Mouse (Mus musculus): ENCODE measurements around the gene Palm2.

The Palm2 gene

GRCm38 (mm10) chr4:57624819-57625218 is 190.8 kb downstream of the Palm2 start:
- DNase-seq, result no peak

GRCm38 (mm10) chr4:57625306-57625705 is 191.3 kb downstream of the Palm2 start:
- DNase-seq, result no peak

GRCm38 (mm10) chr4:57625756-57626155 is 191.7 kb downstream of the Palm2 start:
- no peak for DNase-seq

- no peak for DNase-seq
Observed at GRCm38 (mm10) chr4:57626921-57627320, 192.9 kb downstream of the Palm2 start.

- no peak for DNase-seq
Observed at GRCm38 (mm10) chr4:57632386-57632785, 198.3 kb downstream of the Palm2 start.

GRCm38 (mm10) chr4:57633052-57633451 is 199.0 kb downstream of the Palm2 start:
- no peak for DNase-seq

- DNase-seq, result peak; percentile 10
Observed at GRCm38 (mm10) chr4:57634956-57635355, 200.9 kb downstream of the Palm2 start.

GRCm38 (mm10) chr4:57636782-57637482 is 202.9 kb downstream of the Palm2 start:
- DNase-seq, result no peak

GRCm38 (mm10) chr4:57637636-57638386 is 203.8 kb downstream of the Palm2 start:
- peak; percentile 56 for DNase-seq

- no peak for DNase-seq
Observed at GRCm38 (mm10) chr4:57638941-57639340, 204.9 kb downstream of the Palm2 start.

GRCm38 (mm10) chr4:57640222-57640621 is 206.2 kb downstream of the Palm2 start:
- DNase-seq, result peak; percentile 15

GRCm38 (mm10) chr4:57640971-57641370 is 206.9 kb downstream of the Palm2 start:
- peak; percentile 50 for DNase-seq

- no peak for DNase-seq
Observed at GRCm38 (mm10) chr4:57650994-57651393, 216.9 kb downstream of the Palm2 start.

GRCm38 (mm10) chr4:57651547-57651946 is 217.5 kb downstream of the Palm2 start:
- no peak for DNase-seq

- no peak for DNase-seq
Observed at GRCm38 (mm10) chr4:57652185-57652904, 218.3 kb downstream of the Palm2 start.

GRCm38 (mm10) chr4:57655966-57656365 is 221.9 kb downstream of the Palm2 start:
- no peak for DNase-seq

- DNase-seq, result no peak
Observed at GRCm38 (mm10) chr4:57656388-57656787, 222.3 kb downstream of the Palm2 start.

- DNase-seq, result no peak
Observed at GRCm38 (mm10) chr4:57656861-57657260, 222.8 kb downstream of the Palm2 start.

- peak; percentile 70 for DNase-seq
Observed at GRCm38 (mm10) chr4:57660470-57660869, 226.4 kb downstream of the Palm2 start.

GRCm38 (mm10) chr4:57666101-57666500 is 232.1 kb downstream of the Palm2 start:
- no peak for DNase-seq

- no peak for DNase-seq
Observed at GRCm38 (mm10) chr4:57670813-57671469, 236.9 kb downstream of the Palm2 start.

GRCm38 (mm10) chr4:57672541-57672940 is 238.5 kb downstream of the Palm2 start:
- no peak for DNase-seq

Measured in retina, postnatal 1 day (tissue).